Mouse (Mus musculus): Measurements from ENCODE around the gene Ryr2. TPM values are rescaled to one million over a fixed set of nuclear protein-coding genes. Genes with fewer than 3 reads are reported as not detected.

Ryr2 gene
- polyA plus RNA-seq, 1 experiment, result 62.3 TPM

DNA sequence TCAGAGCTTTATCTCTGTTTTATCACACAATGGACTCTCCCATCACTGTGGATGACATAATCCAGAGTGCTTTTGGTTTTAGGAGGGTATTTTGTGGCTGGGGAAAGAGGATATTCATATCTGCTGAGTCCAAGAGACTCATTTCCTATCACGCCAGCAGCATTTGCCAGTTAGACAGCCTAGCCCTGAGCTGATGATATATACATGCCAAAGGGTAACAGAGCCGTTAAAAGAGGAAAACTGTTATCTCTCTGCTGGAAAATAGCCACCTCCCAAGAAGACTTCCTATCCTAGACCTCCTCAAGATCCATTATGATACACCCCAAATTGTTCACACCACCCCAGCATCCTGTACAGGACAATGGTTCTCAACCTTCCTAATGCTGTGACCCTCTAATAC lies 191.1 kb downstream of the Ryr2 start:
- Histone ChIP-seq H3K27ac (ENCODE audit: insufficient read depth, low read length) (no peak overlapping the region), H3K4me3 (ENCODE audit: insufficient read depth, low read length) (no peak overlapping the region), H3K4me1 (ENCODE audit: control insufficient read depth, insufficient read depth, low read length) (peaks cover 5% of the 10 kb centered on the region)
- no peak for TF ChIP-seq CTCF (IDR thresholded peaks at IDR 0.05; ENCODE audit: extremely low read depth, insufficient read depth, low read length)
- TF ChIP-seq POLR2A (IDR thresholded peaks at IDR 0.05; ENCODE audit: extremely low read depth, insufficient read depth, low read length), result no peak

DNA sequence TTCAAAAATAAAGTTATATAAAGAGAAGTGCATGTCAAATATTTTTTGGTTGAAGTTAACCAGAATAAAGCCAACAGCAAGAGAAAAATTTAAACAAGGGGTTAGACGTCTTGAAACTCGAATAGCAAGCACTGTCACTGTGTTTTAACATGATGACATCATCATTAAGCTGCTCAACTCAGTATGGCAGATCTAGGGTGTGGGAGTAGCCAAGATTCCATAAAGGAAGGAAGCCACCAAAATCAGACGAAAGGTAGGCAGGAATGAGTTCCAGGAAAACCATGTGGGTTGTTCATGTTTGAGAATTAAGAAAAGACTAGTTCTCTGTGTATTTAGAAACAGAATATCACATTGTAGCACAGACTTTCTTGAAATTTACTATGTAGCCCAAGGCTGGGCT lies 192.1 kb downstream of the Ryr2 start:
- Histone ChIP-seq H3K4me1 (ENCODE audit: control insufficient read depth, insufficient read depth, low read length) (peaks cover 3% of the 10 kb centered on the region; the same call in 1 of the 2 replicates), H3K4me3 (ENCODE audit: insufficient read depth, low read length) (no peak overlapping the region), H3K27ac (ENCODE audit: insufficient read depth, low read length) (no peak overlapping the region)
- TF ChIP-seq POLR2A (IDR thresholded peaks at IDR 0.05; ENCODE audit: extremely low read depth, insufficient read depth, low read length) (no peak), CTCF (IDR thresholded peaks at IDR 0.05; ENCODE audit: extremely low read depth, insufficient read depth, low read length) (no peak)

- no peak for TF ChIP-seq CTCF (IDR thresholded peaks at IDR 0.05; ENCODE audit: extremely low read depth, insufficient read depth, low read length)
- TF ChIP-seq POLR2A (IDR thresholded peaks at IDR 0.05; ENCODE audit: extremely low read depth, insufficient read depth, low read length), result no peak
- Histone ChIP-seq H3K27ac (ENCODE audit: insufficient read depth, low read length) (no peak overlapping the region), H3K4me1 (ENCODE audit: control insufficient read depth, insufficient read depth, low read length) (peaks cover 5% of the 10 kb centered on the region), H3K4me3 (ENCODE audit: insufficient read depth, low read length) (no peak overlapping the region)
Measured at GRCm38 (mm10) chr13:11912208-11912607, 194.5 kb downstream of the Ryr2 start.

DNA sequence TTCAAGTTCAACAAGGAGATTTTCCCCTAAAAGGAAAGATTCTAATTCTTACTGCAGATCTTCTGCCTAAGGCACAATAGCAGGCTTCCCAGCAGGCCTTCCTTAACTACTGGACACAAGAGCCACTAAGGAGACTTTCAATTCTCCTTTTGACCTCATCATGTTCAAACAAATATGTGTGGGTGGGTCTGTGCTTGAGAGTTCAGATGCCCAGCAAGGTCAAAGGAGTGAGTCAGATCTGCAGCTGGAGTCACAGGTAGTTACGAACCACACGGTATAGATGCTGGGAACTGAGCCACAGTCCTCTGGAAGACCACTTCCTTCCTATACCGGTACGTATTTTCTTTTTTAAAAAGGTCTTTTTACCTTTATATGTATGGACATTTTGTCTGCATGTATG lies 198.6 kb downstream of the Ryr2 start:
- Histone ChIP-seq H3K27ac (ENCODE audit: insufficient read depth, low read length) (no peak overlapping the region), H3K4me3 (ENCODE audit: insufficient read depth, low read length) (no peak overlapping the region)
- TF ChIP-seq CTCF (IDR thresholded peaks at IDR 0.05; ENCODE audit: extremely low read depth, insufficient read depth, low read length) (no peak), POLR2A (IDR thresholded peaks at IDR 0.05; ENCODE audit: extremely low read depth, insufficient read depth, low read length) (no peak)

GRCm38 (mm10) chr13:11905126-11905525 lies 201.6 kb downstream of the Ryr2 start:
- peaks cover 4% of the 10 kb centered on the region for H3K4me1 ChIP-seq (ENCODE audit: control insufficient read depth, insufficient read depth, low read length)
- TF ChIP-seq POLR2A (IDR thresholded peaks at IDR 0.05; ENCODE audit: extremely low read depth, insufficient read depth, low read length) (no peak), CTCF (IDR thresholded peaks at IDR 0.05; ENCODE audit: extremely low read depth, insufficient read depth, low read length) (no peak)
- H3K4me3 ChIP-seq (ENCODE audit: insufficient read depth, low read length), result no peak overlapping the region
- H3K27ac ChIP-seq (ENCODE audit: insufficient read depth, low read length), result no peak overlapping the region

More for the DNA sequence above, 198.6 kb downstream of the Ryr2 start:
- peaks cover 4% of the 10 kb centered on the region for H3K4me1 ChIP-seq (ENCODE audit: control insufficient read depth, insufficient read depth, low read length)

DNA sequence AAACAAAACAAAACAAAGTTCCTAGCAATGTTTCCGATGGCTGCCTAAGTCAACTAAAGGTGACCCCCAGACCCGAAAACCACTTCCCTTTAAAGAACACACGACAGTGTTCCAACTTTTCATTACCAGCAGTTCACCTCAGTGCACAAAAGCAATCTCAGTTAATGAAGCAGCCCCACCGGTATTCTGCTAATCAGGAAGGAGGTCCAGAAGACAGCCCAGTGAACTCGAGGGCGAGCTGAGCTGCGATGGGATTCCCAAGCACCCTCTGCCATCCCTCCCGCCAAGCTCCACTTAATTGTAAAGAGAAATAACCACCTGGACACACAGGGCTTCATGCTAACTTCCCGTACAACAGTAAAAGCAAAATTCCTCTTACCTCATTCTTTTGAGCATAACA lies 203.5 kb downstream of the Ryr2 start:
- TF ChIP-seq CTCF (IDR thresholded peaks at IDR 0.05; ENCODE audit: extremely low read depth, insufficient read depth, low read length) (no peak), POLR2A (IDR thresholded peaks at IDR 0.05; ENCODE audit: extremely low read depth, insufficient read depth, low read length) (no peak)
- Histone ChIP-seq H3K27ac (ENCODE audit: insufficient read depth, low read length) (no peak overlapping the region), H3K4me3 (ENCODE audit: insufficient read depth, low read length) (no peak overlapping the region), H3K4me1 (ENCODE audit: control insufficient read depth, insufficient read depth, low read length) (peaks cover 4% of the 10 kb centered on the region)

DNA sequence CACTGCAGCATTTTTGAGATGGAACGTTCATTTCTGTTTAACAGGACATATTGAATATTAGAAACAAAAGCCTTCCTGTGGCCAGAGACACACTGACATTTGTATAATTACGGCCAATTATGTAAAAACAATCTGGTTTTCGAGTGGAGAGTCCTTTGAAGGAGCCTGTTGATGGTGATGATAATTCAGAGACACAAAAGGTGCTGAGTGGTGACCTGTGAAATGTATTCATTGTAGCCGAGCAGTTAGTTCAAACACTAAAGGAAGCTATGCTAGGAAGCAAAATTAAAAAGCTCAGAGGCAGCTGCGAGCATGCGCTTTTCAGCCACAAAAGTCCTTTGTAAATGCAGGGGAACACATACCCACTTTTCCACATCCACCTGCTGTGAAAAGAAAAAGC lies 203.9 kb downstream of the Ryr2 start:
- no peak overlapping the region for H3K4me3 ChIP-seq (ENCODE audit: insufficient read depth, low read length)
- TF ChIP-seq CTCF (IDR thresholded peaks at IDR 0.05; ENCODE audit: extremely low read depth, insufficient read depth, low read length) (no peak), POLR2A (IDR thresholded peaks at IDR 0.05; ENCODE audit: extremely low read depth, insufficient read depth, low read length) (no peak)

GRCm38 (mm10) chr13:11900631-11901030 lies 206.1 kb downstream of the Ryr2 start:
- H3K27ac ChIP-seq (ENCODE audit: insufficient read depth, low read length), result no peak overlapping the region
- no peak overlapping the region for H3K4me3 ChIP-seq (ENCODE audit: insufficient read depth, low read length)
- TF ChIP-seq CTCF (IDR thresholded peaks at IDR 0.05; ENCODE audit: extremely low read depth, insufficient read depth, low read length) (no peak), POLR2A (IDR thresholded peaks at IDR 0.05; ENCODE audit: extremely low read depth, insufficient read depth, low read length) (no peak)
- peaks cover 2% of the 10 kb centered on the region; the same call in 1 of the 2 replicates for H3K4me1 ChIP-seq (ENCODE audit: control insufficient read depth, insufficient read depth, low read length)

More for the DNA sequence above, 203.9 kb downstream of the Ryr2 start:
- H3K4me1 ChIP-seq (ENCODE audit: control insufficient read depth, insufficient read depth, low read length), result peaks cover 2% of the 10 kb centered on the region; the same call in 1 of the 2 replicates
- no peak overlapping the region for H3K27ac ChIP-seq (ENCODE audit: insufficient read depth, low read length)

DNA sequence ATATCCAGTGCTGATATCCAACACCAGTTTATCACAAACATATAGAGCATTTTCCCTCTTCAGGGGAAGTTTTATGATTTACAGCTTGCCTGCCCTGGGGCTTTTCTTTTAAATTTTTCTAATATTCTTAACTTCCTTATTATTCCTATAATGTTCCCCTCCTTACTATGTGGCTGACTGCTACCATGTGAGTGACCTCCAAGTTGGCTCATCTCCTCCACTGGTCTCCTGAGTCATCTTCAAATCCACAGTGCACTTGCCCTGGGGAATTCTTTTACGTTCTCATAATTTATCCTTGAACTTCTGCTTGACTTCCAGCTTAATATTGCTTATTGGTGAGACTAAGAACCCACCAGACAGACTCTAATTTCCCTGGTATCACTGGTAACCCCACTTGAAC lies 211.1 kb downstream of the Ryr2 start:
- no peak overlapping the region for H3K4me3 ChIP-seq (ENCODE audit: insufficient read depth, low read length)
- peaks cover 2% of the 10 kb centered on the region for H3K4me1 ChIP-seq (ENCODE audit: control insufficient read depth, insufficient read depth, low read length)
- TF ChIP-seq POLR2A (IDR thresholded peaks at IDR 0.05; ENCODE audit: extremely low read depth, insufficient read depth, low read length) (no peak), CTCF (IDR thresholded peaks at IDR 0.05; ENCODE audit: extremely low read depth, insufficient read depth, low read length) (no peak)
- H3K27ac ChIP-seq (ENCODE audit: insufficient read depth, low read length), result no peak overlapping the region

DNA sequence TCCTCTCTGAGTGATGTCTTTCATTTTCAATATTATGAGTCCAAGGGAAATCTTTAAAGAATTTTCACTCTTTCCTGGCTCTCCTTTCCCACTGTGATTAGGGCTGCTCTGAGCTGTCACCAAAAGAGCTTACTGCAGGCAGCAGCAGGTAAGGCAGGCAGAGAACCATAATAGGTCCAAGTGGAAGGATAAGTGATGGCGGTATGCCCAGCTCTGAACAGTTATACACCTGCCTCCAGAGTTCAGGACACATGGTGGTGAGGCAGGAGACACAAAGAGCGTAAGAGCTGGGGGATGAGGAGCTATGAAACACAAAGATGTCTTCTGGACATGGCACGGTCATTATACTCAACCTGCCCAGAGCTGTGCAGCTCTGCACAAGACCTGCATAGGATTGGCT lies 215.0 kb downstream of the Ryr2 start:
- Histone ChIP-seq H3K4me3 (ENCODE audit: insufficient read depth, low read length) (no peak overlapping the region), H3K4me1 (ENCODE audit: control insufficient read depth, insufficient read depth, low read length) (peaks cover 2% of the 10 kb centered on the region), H3K27ac (ENCODE audit: insufficient read depth, low read length) (no peak overlapping the region)
- TF ChIP-seq POLR2A (IDR thresholded peaks at IDR 0.05; ENCODE audit: extremely low read depth, insufficient read depth, low read length) (no peak), CTCF (IDR thresholded peaks at IDR 0.05; ENCODE audit: extremely low read depth, insufficient read depth, low read length) (no peak)
